In genomic region chr14:25392412-25392811, GRCm38 (mm10) we compare ENCODE assay signal across 15 mouse cellular contexts.
DNase-seq lines count a peak whose midpoint lies in the region; ATAC-seq lines count a peak whose summit lies in the region.
"Had no signal": no experiment of that assay in that cellular context is flagged by ENCODE, and none has a peak within 500 bp of the region (broad histone marks: within the 10 kb centered on the region; RNA-seq: fewer than 3 reads in every experiment).

No protein-coding gene starts in this region.

- ATAC-seq in CD4-positive, CD25-positive, alpha-beta regulatory T cell, adult 4 months: peak; percentile 37
- ATAC-seq in activated CD4-positive, CD25-positive, alpha-beta regulatory T cell, adult 4 months: peak; percentile 32
- peak; percentile 31; the same call in 1 of the 2 replicates for ATAC-seq in liver, embryonic 13.5 days (ENCODE audit: low read depth)
- no peak for ATAC-seq in midbrain, embryonic 14.5 days (ENCODE audit: low FRiP score, low TSS enrichment)

- peaks cover 42% of the 10 kb centered on the region for H3K4me1 ChIP-seq in liver, embryonic 13.5 days (replicated peaks)
- peaks cover 21% of the 10 kb centered on the region for H3K4me1 ChIP-seq in midbrain, embryonic 14.5 days (ENCODE audit: control insufficient read depth, insufficient read depth, low read length)

- no peaks in the 10 kb centered on the region for H3K9me3 ChIP-seq in liver, embryonic 13.5 days (replicated peaks)
- H3K9me3 ChIP-seq in midbrain, embryonic 14.5 days (ENCODE audit: control insufficient read depth, low read length): no peaks in the 10 kb centered on the region
- H3K9me3 ChIP-seq: limb, embryonic 15.5 days had no signal

- 49% methylated on average over 6 of the region's 6 CpGs for WGBS in liver, embryonic 13.5 days (ENCODE audit: insufficient replicate concordance)
- WGBS in midbrain, embryonic 14.5 days: 71% methylated on average over 6 of the region's 6 CpGs

- no peaks in the 10 kb centered on the region for H3K36me3 ChIP-seq in liver, embryonic 13.5 days
- no peaks in the 10 kb centered on the region for H3K36me3 ChIP-seq in midbrain, embryonic 14.5 days (ENCODE audit: control insufficient read depth, insufficient read depth, low read length)
- H3K36me3 ChIP-seq: limb, embryonic 15.5 days had no signal

- no peak overlapping the region for H3K4me2 ChIP-seq in liver, embryonic 13.5 days
- no peak overlapping the region for H3K4me2 ChIP-seq in midbrain, embryonic 14.5 days (ENCODE audit: low read length)
- H3K4me2 ChIP-seq: hindbrain, embryonic 14.5 days; limb, embryonic 15.5 days had no signal

- no peak overlapping the region for H3K27ac ChIP-seq in liver, embryonic 13.5 days
- H3K27ac ChIP-seq in midbrain, embryonic 14.5 days (replicated peaks; ENCODE audit: low read depth, low read length): no peak overlapping the region
- H3K27ac ChIP-seq: hindbrain, embryonic 14.5 days; left cerebral cortex, adult 2 months; limb, embryonic 15.5 days had no signal

- H3K9ac ChIP-seq in liver, embryonic 13.5 days: no peak overlapping the region
- H3K9ac ChIP-seq in midbrain, embryonic 14.5 days (replicated peaks; ENCODE audit: low read length): no peak overlapping the region
- H3K9ac ChIP-seq: hindbrain, embryonic 14.5 days; limb, embryonic 15.5 days had no signal

- H3K4me3 ChIP-seq in liver, embryonic 13.5 days (replicated peaks): no peak overlapping the region
- no peak overlapping the region for H3K4me3 ChIP-seq in midbrain, embryonic 14.5 days (replicated peaks; ENCODE audit: low read depth, low read length)
- H3K4me3 ChIP-seq: erythroblast, embryonic 14.5 days; left cerebral cortex, adult 2 months; limb, embryonic 15.5 days had no signal

- H3K27me3 ChIP-seq in liver, embryonic 13.5 days: 0 out of 2 replicates have a peak, but pooled peaks cover 4% of the 10 kb centered on the region
- H3K27me3 ChIP-seq in midbrain, embryonic 14.5 days (ENCODE audit: control insufficient read depth, insufficient read depth, low read length): no peaks in the 10 kb centered on the region
- H3K27me3 ChIP-seq: limb, embryonic 15.5 days had no signal

- DNase-seq in liver, embryonic 13.5 days: peak; percentile 72
- peak; percentile 44 to 61 for DNase-seq in spleen, postnatal 36 days (ENCODE audit: low spot score in 2 of 2)
- no peak for DNase-seq in Muller cell, postnatal 12 days (ENCODE audit: inconsistent ontology term)
- DNase-seq in heart, adult 8-10 months (ENCODE audit: low spot score): no peak
- no peak for DNase-seq in midbrain, embryonic 14.5 days
- DNase-seq: cerebellum, adult 9-10 months; embryo, embryonic 11 days; kidney, adult 2 months; thymus, adult 18-20 months had no signal

Comparison
In these comparisons a context has a peak if more than half of its experiments do, and no peak if none do; other contexts are left out.
1. DNase-seq: peak in liver, embryonic 13.5 days (single experiment) and spleen, postnatal 36 days (2 of 2); none in Muller cell, postnatal 12 days (single experiment), heart, adult 8-10 months (single experiment) and midbrain, embryonic 14.5 days (single experiment).